Mouse (Mus musculus) small intestine, adult 2 months (tissue): ENCODE results near the gene Bmp5.

Experiments
- CTCF ChIP-seq: fragments of 200-500 bp; IDR thresholded peaks from 2 replicates; pipeline ENCODE4 v1.5.1; 2012; ENCODE audit warnings: low read depth, mild to moderate bottlenecking, control low read depth, inconsistent platforms, low read length, moderate library complexity, mixed read lengths; ENCODE audit not compliant: insufficient replicate concordance, insufficient read length; ENCODE audit errors: extremely low read depth
- POLR2A ChIP-seq: fragments of 200-500 bp; IDR thresholded peaks from 2 replicates; pipeline ENCODE4 v1.6.1; 2012; ENCODE audit warnings: low read depth, mild to moderate bottlenecking, control low read depth, inconsistent platforms, low read length, moderate library complexity

DNA sequence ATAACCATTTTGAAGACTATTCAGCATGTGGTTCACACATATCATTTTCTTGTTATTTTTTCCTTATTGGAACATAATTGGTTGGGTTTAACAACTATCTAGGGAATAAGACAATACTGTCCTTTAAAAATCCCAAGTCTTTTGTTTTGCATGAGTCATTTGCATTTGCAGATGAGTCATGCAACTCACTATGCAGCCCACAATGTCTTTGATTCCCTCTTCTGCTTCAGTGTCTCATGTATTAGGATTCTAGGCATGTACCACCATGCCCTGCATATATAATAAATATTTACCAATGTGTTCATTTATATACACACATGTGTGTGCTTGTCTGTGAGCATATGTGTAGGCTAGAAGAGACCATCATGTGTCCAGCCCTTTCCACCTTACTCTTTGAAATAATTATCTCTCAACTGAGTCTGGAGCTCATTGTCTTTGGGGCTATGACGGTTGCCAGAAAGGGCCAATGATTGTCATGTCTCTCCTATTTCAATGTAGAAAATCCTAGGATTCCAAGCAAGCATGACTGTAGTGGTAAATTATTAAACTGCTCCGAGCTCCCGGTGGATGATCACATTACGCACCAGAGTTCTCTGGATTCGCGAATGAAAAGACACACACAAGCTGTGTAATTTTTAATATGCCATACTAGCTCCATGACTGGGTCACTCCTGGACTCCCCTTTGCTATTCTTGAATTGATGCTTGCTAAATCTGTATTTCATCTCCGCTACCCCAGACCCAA is 111.8 kb downstream of the Bmp5 start:
- TF ChIP-seq POLR2A (no peak), CTCF (no peak)
